Mouse (Mus musculus): Measurements from ENCODE around the gene Cdc37.

DNA sequence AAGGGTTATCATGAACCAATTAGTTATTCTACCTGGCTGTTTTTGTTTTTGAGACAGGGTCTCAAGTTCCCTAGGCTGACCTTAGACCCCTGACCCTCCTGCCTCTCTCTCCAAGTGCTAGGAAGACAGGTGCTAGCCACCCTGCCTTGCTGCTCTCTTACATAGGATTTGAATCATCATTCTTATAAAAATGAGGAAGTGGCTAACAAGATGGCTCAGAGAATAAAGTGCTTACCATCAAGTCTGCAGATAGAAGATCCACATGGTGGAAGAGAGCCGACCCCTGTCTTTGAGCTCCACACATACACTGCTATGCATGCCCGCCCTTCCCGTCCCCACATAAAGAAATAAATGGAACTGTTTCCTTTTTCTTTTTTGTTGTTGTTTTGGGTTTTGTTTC is 5.0 kb upstream of the Cdc37 start:
- TF ChIP-seq EP300 (IDR thresholded peaks at IDR 0.05) (no peak), CTCF (IDR thresholded peaks at IDR 0.05) (no peak)
